Comparison of ENCODE assay signal across 14 mouse cellular contexts in genomic region chr9:116038275-116038674, GRCm38 (mm10).
"Had no signal": no experiment of that assay in that cellular context is flagged by ENCODE, and none has a peak within 500 bp of the region (broad histone marks: within the 10 kb centered on the region; RNA-seq: fewer than 3 reads in every experiment).

No protein-coding gene starts in this region.

- H3K27ac ChIP-seq: kidney, postnatal 0 days; layer of hippocampus, adult 2 months; limb, embryonic 12.5 days; liver, embryonic 12.5 days; liver, embryonic 15.5 days; macrophage had no signal

- H3K9me3 ChIP-seq: limb, embryonic 12.5 days; liver, embryonic 12.5 days; liver, embryonic 15.5 days had no signal

- H3K9ac ChIP-seq: limb, embryonic 12.5 days; liver, embryonic 12.5 days; liver, embryonic 15.5 days had no signal

- ATAC-seq: liver, embryonic 12.5 days; midbrain, embryonic 16.5 days had no signal

- H3K27me3 ChIP-seq: limb, embryonic 12.5 days; liver, embryonic 12.5 days; liver, embryonic 15.5 days had no signal

- H3K4me2 ChIP-seq: limb, embryonic 12.5 days; liver, embryonic 12.5 days; liver, embryonic 15.5 days had no signal

- H3K36me3 ChIP-seq: limb, embryonic 12.5 days; liver, embryonic 12.5 days; liver, embryonic 15.5 days had no signal

- H3K4me1 ChIP-seq: limb, embryonic 12.5 days; liver, embryonic 12.5 days; liver, embryonic 15.5 days had no signal

- H3K4me3 ChIP-seq: layer of hippocampus, adult 2 months; limb, embryonic 12.5 days; liver, embryonic 12.5 days; liver, embryonic 15.5 days had no signal

- DNase-seq: kidney, adult 2 months; kidney, postnatal 25 days; layer of hippocampus, adult 9-11 months; liver; lung, adult 18-20 months; thymus, adult 18-20 months; thymus, postnatal 36 days had no signal
